Mouse (Mus musculus) liver, postnatal 0 days (tissue): Measurements from ENCODE around the gene Emb.

Experiments
- CTCF ChIP-seq: sonication (generic); IDR thresholded peaks from 2 replicates; pipeline ENCODE4 v1.5.1; 2016; ENCODE audit warnings: antibody characterized with exemption, low read depth
- EP300 ChIP-seq: IDR thresholded peaks from 2 replicates; pipeline ENCODE4 v1.6.1; 2016; ENCODE audit warnings: antibody characterized with exemption, low read depth, mild to moderate bottlenecking

DNA sequence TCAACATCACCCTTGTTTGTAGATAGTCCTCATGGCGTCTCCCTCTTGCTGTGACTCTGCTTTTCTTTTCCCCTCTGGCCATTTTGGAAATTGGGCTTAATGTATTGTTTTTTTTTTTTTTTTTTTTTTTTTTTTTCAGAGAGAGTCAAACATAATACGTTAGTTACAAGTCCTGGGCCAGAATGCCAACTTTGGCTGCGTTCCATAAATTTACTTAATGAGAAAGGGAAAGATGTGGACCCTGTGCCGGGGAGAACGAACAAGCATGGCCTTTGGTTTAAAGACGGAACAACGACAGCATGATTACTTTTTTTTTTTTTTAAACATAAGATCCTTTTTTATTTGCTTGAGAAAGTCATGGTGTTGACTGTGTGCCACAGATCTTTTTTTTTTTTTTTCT lies 26.1 kb downstream of the Emb start:
- no peak for TF ChIP-seq CTCF
- TF ChIP-seq EP300 = no peak
